In genomic region chr10:10309056-10309455, GRCm38 (mm10) we compare ENCODE assay signal across 18 mouse cellular contexts.
DNase-seq lines count a peak whose midpoint lies in the region; ATAC-seq lines count a peak whose summit lies in the region.
"Had no signal": no experiment of that assay in that cellular context is flagged by ENCODE, and none has a peak within 500 bp of the region (broad histone marks: within the 10 kb centered on the region; RNA-seq: fewer than 3 reads in every experiment).

No protein-coding gene starts in this region.

- H3K9me3 ChIP-seq in intestine, embryonic 14.5 days (ENCODE audit: control insufficient read depth, low read length), result no peaks in the 10 kb centered on the region
- no peaks in the 10 kb centered on the region for H3K9me3 ChIP-seq in intestine, embryonic 16.5 days (ENCODE audit: control insufficient read depth, low read length)
- H3K9me3 ChIP-seq: embryonic facial prominence, embryonic 10.5 days; embryonic facial prominence, embryonic 12.5 days; forebrain, embryonic 13.5 days; forebrain, embryonic 15.5 days had no signal

- WGBS in intestine, embryonic 14.5 days, result 59% methylated on average over 4 of the region's 4 CpGs
- WGBS in intestine, embryonic 16.5 days, result 58% methylated on average over 4 of the region's 4 CpGs

- no peaks in the 10 kb centered on the region for H3K27me3 ChIP-seq in intestine, embryonic 14.5 days (replicated peaks; ENCODE audit: control insufficient read depth, insufficient read depth, low read length)
- no peaks in the 10 kb centered on the region for H3K27me3 ChIP-seq in intestine, embryonic 16.5 days (replicated peaks; ENCODE audit: control insufficient read depth, insufficient read depth, low read length)
- H3K27me3 ChIP-seq: embryonic facial prominence, embryonic 12.5 days; forebrain, embryonic 13.5 days; forebrain, embryonic 15.5 days had no signal

- no peak overlapping the region for H3K9ac ChIP-seq in intestine, embryonic 14.5 days (ENCODE audit: low read length)
- H3K9ac ChIP-seq in intestine, embryonic 16.5 days (ENCODE audit: low read depth, low read length), result no peak overlapping the region
- H3K9ac ChIP-seq: embryonic facial prominence, embryonic 12.5 days; forebrain, embryonic 13.5 days; forebrain, embryonic 15.5 days; forebrain, postnatal 0 days had no signal

- H3K4me1 ChIP-seq in intestine, embryonic 14.5 days (replicated peaks; ENCODE audit: control insufficient read depth, insufficient read depth, low read length), result no peaks in the 10 kb centered on the region
- no peaks in the 10 kb centered on the region for H3K4me1 ChIP-seq in intestine, embryonic 16.5 days (ENCODE audit: control insufficient read depth, insufficient read depth, low read length)
- H3K4me1 ChIP-seq: embryonic facial prominence, embryonic 10.5 days; embryonic facial prominence, embryonic 12.5 days; forebrain, embryonic 13.5 days; forebrain, embryonic 15.5 days had no signal

- no peaks in the 10 kb centered on the region for H3K36me3 ChIP-seq in intestine, embryonic 14.5 days (ENCODE audit: control insufficient read depth, insufficient read depth, low read length)
- no peaks in the 10 kb centered on the region for H3K36me3 ChIP-seq in intestine, embryonic 16.5 days (ENCODE audit: control insufficient read depth, insufficient read depth, low read length)
- H3K36me3 ChIP-seq: embryonic facial prominence, embryonic 10.5 days; embryonic facial prominence, embryonic 12.5 days; forebrain, embryonic 15.5 days had no signal

- H3K27ac ChIP-seq in intestine, embryonic 14.5 days (ENCODE audit: low read depth), result no peak overlapping the region
- no peak overlapping the region for H3K27ac ChIP-seq in intestine, embryonic 16.5 days (ENCODE audit: low read length)
- H3K27ac ChIP-seq: embryonic facial prominence, embryonic 10.5 days; embryonic facial prominence, embryonic 12.5 days; forebrain, embryonic 13.5 days; forebrain, embryonic 15.5 days had no signal

- no peak overlapping the region for H3K4me2 ChIP-seq in intestine, embryonic 14.5 days (ENCODE audit: low read length)
- no peak overlapping the region for H3K4me2 ChIP-seq in intestine, embryonic 16.5 days (ENCODE audit: low read depth, low read length)
- H3K4me2 ChIP-seq: embryonic facial prominence, embryonic 12.5 days; forebrain, embryonic 13.5 days; forebrain, embryonic 15.5 days had no signal

- no peak overlapping the region for H3K4me3 ChIP-seq in intestine, embryonic 14.5 days (ENCODE audit: low read depth, low read length)
- H3K4me3 ChIP-seq in intestine, embryonic 16.5 days (ENCODE audit: low read length), result no peak overlapping the region
- H3K4me3 ChIP-seq: embryonic facial prominence, embryonic 10.5 days; embryonic facial prominence, embryonic 12.5 days; forebrain, embryonic 13.5 days; forebrain, embryonic 15.5 days had no signal

- no peak for DNase-seq in intestine, embryonic 14.5 days (ENCODE audit: low spot score)
- DNase-seq in gastrocnemius, adult 8-10 months (ENCODE audit: low spot score in 2 of 2), result no peak
- DNase-seq in gastrocnemius, postnatal 4 days (ENCODE audit: low spot score in 2 of 2), result no peak
- DNase-seq: adrenal gland, adult 2 months; adrenal gland, postnatal 14 days; adrenal gland, postnatal 36 days; cerebellum, adult 11 months; cerebellum, adult 18-20 months; cerebellum, adult 8-10 months; cerebellum, postnatal 10 days; cerebellum, postnatal 25 days; forebrain, postnatal 0 days had no signal

- ATAC-seq in intestine, embryonic 14.5 days (replicated peaks; ENCODE audit: low FRiP score, low TSS enrichment, low read depth), result 0 out of 2 replicates have a peak, but pooled peaks have one; percentile 32
- peak; percentile 73 for ATAC-seq in intestine, embryonic 16.5 days
- ATAC-seq in megakaryocyte-erythroid progenitor cell, adult 5-6 weeks (replicated peaks; ENCODE audit: low FRiP score, low TSS enrichment, poor library complexity, severe bottlenecking), result no peak
- ATAC-seq: forebrain, embryonic 13.5 days; forebrain, embryonic 15.5 days; forebrain, postnatal 0 days had no signal
